Mouse (Mus musculus) G1E (cell line): ENCODE data around the gene Bcl6. TPM values are rescaled to one million over a fixed set of nuclear protein-coding genes. Genes with fewer than 3 reads are reported as not detected.

ENCODE experiments used
- ATAC-seq: 2 replicates; pipeline ENCODE4 v1.8.0; 2016; ENCODE audit warnings: mild to moderate bottlenecking; ENCODE audit not compliant: insufficient number of reproducible peaks, poor library complexity, low FRiP score, severe bottlenecking; ENCODE audit errors: extremely low read depth
- DNase-seq: peaks from one replicate; pipeline ENCODE4 v3.0.0; 2012; ENCODE audit warnings: low spot score
- H3K27me3 ChIP-seq: 2 replicates; pipeline ENCODE4 v1.6.1; 2012; ENCODE audit warnings: mild to moderate bottlenecking, low read length, inconsistent platforms; ENCODE audit not compliant: insufficient read depth
- H3K36me3 ChIP-seq: replicated peaks from 2 replicates; pipeline ENCODE3; 2012; ENCODE audit warnings: mild to moderate bottlenecking, inconsistent platforms
- H3K4me1 ChIP-seq: 2 replicates; pipeline ENCODE4 v1.6.1; 2012; ENCODE audit warnings: low read depth, low read length, inconsistent platforms, mixed read lengths; ENCODE audit not compliant: insufficient read depth
- H3K4me3 ChIP-seq: 2 replicates; pipeline ENCODE4 v1.5.1; 2012; ENCODE audit warnings: low read depth, mild to moderate bottlenecking, inconsistent platforms, low read length, moderate library complexity, mixed read lengths
- H3K9me3 ChIP-seq: replicated peaks from 2 replicates; pipeline ENCODE4 v1.6.1; 2012; ENCODE audit warnings: inconsistent platforms
- CTCF ChIP-seq: IDR thresholded peaks from 2 replicates; pipeline ENCODE4 v1.5.1; 2012; ENCODE audit warnings: low read depth, low read length, inconsistent platforms, mixed read lengths
- GATA1 ChIP-seq: IDR thresholded peaks from 2 replicates; pipeline ENCODE4 v1.6.1; 2012; ENCODE audit warnings: borderline replicate concordance, low read length, inconsistent platforms, mixed read lengths
- GATA2 ChIP-seq: IDR thresholded peaks from 2 replicates; pipeline ENCODE4 v1.6.1; 2012; ENCODE audit warnings: low read depth, low read length, inconsistent platforms, borderline replicate concordance
- POLR2AphosphoS5 ChIP-seq: IDR thresholded peaks from 2 replicates; pipeline ENCODE4 v1.6.1; 2012; ENCODE audit warnings: low read depth, low read length, inconsistent platforms; ENCODE audit not compliant: insufficient replicate concordance
- TAL1 ChIP-seq: conservative IDR thresholded peaks from 2 replicates; pipeline ENCODE4 v1.6.1; 2012; ENCODE audit warnings: low read depth, low read length, inconsistent platforms, mixed read lengths
- polyA plus RNA-seq: library from polyadenylated mRNA; stranded (reverse); fragments of >175 nt; gene quantifications from 2 replicates; pipeline ENCODE4 v1.2.3, GENCODE M21; 2012
- total RNA-seq, 2 experiments: library from RNA; stranded (forward) in 1 of 2; stranded (reverse) in 1 of 2; fragments of 200-1000 nt in 1 of 2; fragments of >200 nt in 1 of 2; fragmentation: Nextera tagmentation in 1 of 2; gene quantifications; 2 replicates each; pipeline ENCODE4 v1.2.3; 2014 to 2017

Bcl6 gene
- total and polyA plus RNA-seq, 3 experiments: 0.22 TPM; not detected in 2

GRCm38 (mm10) chr16:24011306-24011705 lies 22.7 kb upstream of the Bcl6 start:
- Histone ChIP-seq H3K4me1 (no peaks in the 10 kb centered on the region), H3K4me3 (no peak overlapping the region), H3K9me3 (peaks cover 23% of the 10 kb centered on the region), H3K27me3 (no peaks in the 10 kb centered on the region), H3K36me3 (no peaks in the 10 kb centered on the region)
- DNase-seq (no peak), ATAC-seq (no peak)
- TF ChIP-seq CTCF: no peak
- TF ChIP-seq GATA1: no peak
- TF ChIP-seq TAL1: no peak
- TF ChIP-seq GATA2: no peak
- TF ChIP-seq POLR2AphosphoS5: no peak

- no peaks in the 10 kb centered on the region for H3K4me1 ChIP-seq
- TF ChIP-seq POLR2AphosphoS5: no peak
- no peak for TF ChIP-seq GATA1
- no peak for TF ChIP-seq CTCF
- TF ChIP-seq TAL1: no peak
- no peak for TF ChIP-seq GATA2
- H3K36me3 ChIP-seq: no peaks in the 10 kb centered on the region
- H3K9me3 ChIP-seq: peaks cover 16% of the 10 kb centered on the region
- no peaks in the 10 kb centered on the region for H3K27me3 ChIP-seq
- no peak for DNase-seq
- H3K4me3 ChIP-seq: no peak overlapping the region
- no peak for ATAC-seq
Measured at GRCm38 (mm10) chr16:24009891-24010290, 21.2 kb upstream of the Bcl6 start.

- DNase-seq: no peak
Measured at GRCm38 (mm10) chr16:24005928-24006327, 17.3 kb upstream of the Bcl6 start.

GRCm38 (mm10) chr16:23997912-23998311 lies 9.3 kb upstream of the Bcl6 start:
- Histone ChIP-seq H3K4me1 (no peaks in the 10 kb centered on the region), H3K4me3 (no peak overlapping the region), H3K27me3 (no peaks in the 10 kb centered on the region), H3K9me3 (peaks cover 24% of the 10 kb centered on the region), H3K36me3 (no peaks in the 10 kb centered on the region)
- DNase-seq (no peak), ATAC-seq (no peak)
- no peak for TF ChIP-seq GATA1
- TF ChIP-seq POLR2AphosphoS5: no peak
- TF ChIP-seq TAL1: no peak
- no peak for TF ChIP-seq GATA2
- TF ChIP-seq CTCF: no peak

More at GRCm38 (mm10) chr16:24005928-24006327, 17.3 kb upstream of the Bcl6 start:
- TF ChIP-seq TAL1 (no peak), GATA1 (no peak), GATA2 (no peak), CTCF (no peak), POLR2AphosphoS5 (no peak)
- Histone ChIP-seq H3K4me1 (no peaks in the 10 kb centered on the region), H3K9me3 (peaks cover 6% of the 10 kb centered on the region; the same call in 1 of the 2 replicates), H3K27me3 (no peaks in the 10 kb centered on the region), H3K36me3 (no peaks in the 10 kb centered on the region), H3K4me3 (no peak overlapping the region)
- ATAC-seq: no peak

- Histone ChIP-seq H3K4me3 (no peak overlapping the region), H3K4me1 (no peaks in the 10 kb centered on the region), H3K36me3 (no peaks in the 10 kb centered on the region), H3K27me3 (no peaks in the 10 kb centered on the region), H3K9me3 (peaks cover 25% of the 10 kb centered on the region)
- ATAC-seq: no peak
- DNase-seq: no peak
- TF ChIP-seq GATA1 (no peak), GATA2 (no peak), TAL1 (no peak), POLR2AphosphoS5 (no peak)
Measured at GRCm38 (mm10) chr16:23997228-23997627, 8.6 kb upstream of the Bcl6 start.

- no peak for TF ChIP-seq GATA2
- no peak for TF ChIP-seq POLR2AphosphoS5
- no peak overlapping the region for H3K4me3 ChIP-seq
- no peaks in the 10 kb centered on the region for H3K4me1 ChIP-seq
- H3K36me3 ChIP-seq: no peaks in the 10 kb centered on the region
- peaks cover 27% of the 10 kb centered on the region for H3K9me3 ChIP-seq
- DNase-seq (no peak), ATAC-seq (no peak)
- no peaks in the 10 kb centered on the region for H3K27me3 ChIP-seq
Measured at GRCm38 (mm10) chr16:23996342-23996741, 7.7 kb upstream of the Bcl6 start.
